Mouse (Mus musculus) midbrain, embryonic 11.5 days (tissue): ENCODE measurements around the gene Gm2244. TPM values are rescaled to one million over a fixed set of nuclear protein-coding genes. Genes with fewer than 3 reads are reported as not detected.
"Not testable (repeated sequence)": the region's sequence is repeated elsewhere in the genome, so short reads cannot be mapped to it uniquely, and the experiment has no call there.

Experiments
- ATAC-seq: fragments of 200-750 bp; cut with Nextera tagmentation; 2 replicates; pipeline ENCODE4 v1.8.0; 2017; ENCODE audit warnings: moderate TSS enrichment, moderate library complexity; ENCODE audit not compliant: low FRiP score
- DNase-seq: peaks from one replicate; pipeline ENCODE4 v3.0.0; 2015; ENCODE audit warnings: low spot score; ENCODE audit errors: missing footprints
- H3K27ac ChIP-seq: fragments of 300-500 bp; sonication (generic); 2 replicates; pipeline ENCODE4 v1.5.1; 2014; ENCODE audit warnings: low read depth, low read length
- H3K27me3 ChIP-seq: fragments of 300-500 bp; sonication (generic); 2 replicates; pipeline ENCODE4 v1.6.1; 2014; ENCODE audit warnings: mild to moderate bottlenecking, low read length, moderate library complexity, mixed read lengths; ENCODE audit not compliant: control insufficient read depth, insufficient read depth
- H3K36me3 ChIP-seq: fragments of 300-500 bp; sonication (generic); 2 replicates; pipeline ENCODE4 v1.6.1; 2014; ENCODE audit warnings: mild to moderate bottlenecking, low read length, moderate library complexity, mixed read lengths; ENCODE audit not compliant: control insufficient read depth, insufficient read depth
- H3K4me1 ChIP-seq: fragments of 300-500 bp; sonication (generic); 2 replicates; pipeline ENCODE4 v1.6.1; 2014; ENCODE audit warnings: low read length; ENCODE audit not compliant: control insufficient read depth, insufficient read depth
- H3K4me2 ChIP-seq: fragments of 300-500 bp; sonication (generic); 2 replicates; pipeline ENCODE4 v1.6.1; 2014; ENCODE audit warnings: mild to moderate bottlenecking, moderate library complexity
- H3K4me3 ChIP-seq: fragments of 300-500 bp; sonication (generic); 2 replicates; pipeline ENCODE4 v1.5.1; 2014; ENCODE audit warnings: low read depth, low read length
- H3K9ac ChIP-seq: fragments of 300-500 bp; sonication (generic); 2 replicates; pipeline ENCODE4 v1.6.1; 2014; ENCODE audit warnings: low read length
- H3K9me3 ChIP-seq: fragments of 300-500 bp; sonication (generic); 2 replicates; pipeline ENCODE4 v1.6.1; 2016; ENCODE audit warnings: low read length; ENCODE audit not compliant: control insufficient read depth
- WGBS: fragments of 180-500 bp; shearing (Covaris S2); extraction: QIAGEN DNeasy Blood & Tissue Kit; methylation state at CpG from one replicate; pipeline ENCODE4 v1.1.7; 2014; 5-methylcytosine and 5-hydroxymethylcytosine counted together
- polyA plus RNA-seq: library from polyadenylated mRNA; unstranded; fragments of >200 nt; fragmentation: Nextera tagmentation; extraction: Ambion mirVana; gene quantifications from 2 replicates; pipeline ENCODE4 v1.2.1, GENCODE M21; 2014

Gm2244 gene
- polyA plus RNA-seq, result 0.15 TPM in 1 of 2 replicates, not detected in the other

- not testable (repeated sequence) for H3K27ac ChIP-seq, H3K36me3 ChIP-seq, ATAC-seq, DNase-seq, H3K4me2 ChIP-seq, H3K9me3 ChIP-seq, H3K4me1 ChIP-seq, H3K27me3 ChIP-seq, H3K4me3 ChIP-seq, H3K9ac ChIP-seq
- 90% methylated on average over 1 of the region's 3 CpGs for WGBS
Observed at GRCm38 (mm10) chr14:19549863-19550262, at the start of gene Gm2244. Gene Gm2244, minus strand, starts transcription at chr14:19549963.

GRCm38 (mm10) chr14:19584804-19585667, 35.3 kb upstream of the Gm2244 start, which contains the start of gene Gm2237:
Gene Gm2237, minus strand, starts transcription at chr14:19585135.
- WGBS, result 2% methylated on average over 8 of the region's 62 CpGs
- not testable (repeated sequence) for H3K27ac ChIP-seq, H3K4me1 ChIP-seq, ATAC-seq, H3K9me3 ChIP-seq, H3K36me3 ChIP-seq, H3K27me3 ChIP-seq
- peak; percentile 85 for DNase-seq
- Histone ChIP-seq H3K4me3 (peak within 1 kb of the TSS; percentile 39), H3K4me2 (peak within 1 kb of the TSS; percentile 33; the same call in 1 of the 2 replicates), H3K9ac (peak within 1 kb of the TSS; percentile 56)

Other genes with a start within 250 kb of the Gm2244 start
- 0.61 and 0.97 TPM in 2 replicates for gene Gm21738, start 131.0 kb downstream of the Gm2244 start, polyA plus RNA-seq
- gene Gm2237, start 35.2 kb upstream of the Gm2244 start, polyA plus RNA-seq, result 3.4 and 4.5 TPM in 2 replicates
- gene Gm5458, start 52.6 kb upstream of the Gm2244 start, polyA plus RNA-seq, result not detected in 2 replicates
- gene Nid2, start 201.3 kb upstream of the Gm2244 start, polyA plus RNA-seq, result 30.0 and 32.2 TPM in 2 replicates